Mouse (Mus musculus) testis, postnatal 10 days (tissue): ENCODE results near the gene Tgm7.
A peak's percentile ranks its signal among the peaks of the same experiment; 100 is the strongest.
"Not testable (repeated sequence)": the region's sequence is repeated elsewhere in the genome, so short reads cannot be mapped to it uniquely, and the experiment has no call there.

Source experiments
- DNase-seq: peaks from one replicate; pipeline ENCODE4 v3.0.0; 2021; ENCODE audit warnings: low spot score

The Tgm7 gene

DNA sequence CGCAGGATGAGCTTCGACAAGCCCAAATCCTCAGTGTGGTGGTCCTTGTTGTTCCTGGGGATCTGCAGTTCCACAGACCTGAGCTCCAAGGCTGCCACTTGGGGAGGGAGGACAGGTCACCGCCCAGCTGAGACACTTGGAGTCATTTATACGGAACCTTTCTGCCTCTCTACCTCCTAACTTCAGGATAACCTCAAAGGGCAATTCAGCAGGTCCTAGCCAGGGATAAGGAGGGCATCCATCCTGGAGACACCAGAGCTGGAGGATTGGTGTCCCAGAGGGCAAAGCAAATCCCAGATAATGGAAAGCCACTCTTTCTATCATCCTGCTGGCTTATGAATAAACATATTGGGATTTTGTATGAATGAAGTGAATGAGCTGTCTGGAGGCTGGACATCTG, at the start of gene Tgm7:
Gene Tgm7 (minus strand): TSS at position 101 of the 400 bp plus-strand sequence.
- DNase-seq = no peak

DNA sequence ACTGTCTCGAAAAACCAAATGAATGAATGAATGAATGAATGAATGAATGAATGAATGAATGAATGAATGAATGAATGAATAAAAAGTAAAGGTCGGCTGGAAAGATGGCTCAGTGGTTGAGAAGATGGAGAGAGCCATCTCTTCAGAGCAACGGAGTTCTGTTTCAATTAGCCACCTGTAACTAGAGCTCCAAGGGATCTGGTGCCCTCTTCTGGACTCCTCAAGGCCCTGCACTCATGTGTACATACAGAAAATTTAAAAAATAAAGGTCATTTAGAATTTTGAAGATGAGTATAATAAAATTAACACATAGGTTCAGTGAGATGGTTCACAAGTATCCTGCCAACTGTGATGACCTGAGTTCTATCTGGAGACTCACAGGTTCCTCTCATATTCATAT, 43.5 kb upstream of the Tgm7 start:
- DNase-seq = no peak

DNA sequence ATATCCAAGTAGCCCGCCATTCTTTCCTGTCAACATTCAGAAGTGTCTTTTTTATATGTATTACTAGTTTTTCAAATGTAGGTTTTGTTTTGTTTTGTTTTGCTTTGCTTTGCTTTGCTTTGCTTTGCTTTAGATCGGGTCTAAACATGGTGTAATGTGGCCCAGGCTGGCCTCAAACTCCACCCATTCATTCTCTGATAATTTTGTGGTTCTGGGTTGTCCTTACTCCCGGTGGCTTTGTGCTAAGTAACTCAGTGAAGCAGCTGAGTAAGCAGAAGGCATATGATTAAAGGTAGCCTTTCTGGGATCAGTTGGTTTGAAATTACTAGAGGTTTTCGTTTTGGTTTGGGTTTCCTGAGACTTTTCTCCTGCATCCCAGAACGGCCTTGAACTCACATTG, 40.1 kb upstream of the Tgm7 start:
- DNase-seq = no peak

DNA sequence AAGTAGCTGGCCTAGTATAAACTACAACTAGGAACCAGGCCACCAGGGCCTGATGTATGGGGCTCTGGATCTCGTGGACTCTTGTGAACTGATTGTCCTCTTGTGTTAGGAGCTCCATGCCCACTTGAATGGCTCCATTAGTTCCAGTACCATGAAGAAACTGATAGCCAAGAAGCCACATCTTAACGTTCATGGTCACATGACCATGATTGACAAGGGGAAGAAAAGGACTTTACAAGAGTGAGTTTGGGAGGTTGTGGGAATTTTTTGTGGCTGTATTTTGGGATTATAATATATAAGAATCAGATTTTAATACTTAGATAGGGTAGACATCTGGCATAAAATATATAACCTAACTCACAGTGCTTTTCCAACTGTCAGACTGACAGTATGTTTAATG, 32.8 kb upstream of the Tgm7 start:
- no peak for DNase-seq

DNA sequence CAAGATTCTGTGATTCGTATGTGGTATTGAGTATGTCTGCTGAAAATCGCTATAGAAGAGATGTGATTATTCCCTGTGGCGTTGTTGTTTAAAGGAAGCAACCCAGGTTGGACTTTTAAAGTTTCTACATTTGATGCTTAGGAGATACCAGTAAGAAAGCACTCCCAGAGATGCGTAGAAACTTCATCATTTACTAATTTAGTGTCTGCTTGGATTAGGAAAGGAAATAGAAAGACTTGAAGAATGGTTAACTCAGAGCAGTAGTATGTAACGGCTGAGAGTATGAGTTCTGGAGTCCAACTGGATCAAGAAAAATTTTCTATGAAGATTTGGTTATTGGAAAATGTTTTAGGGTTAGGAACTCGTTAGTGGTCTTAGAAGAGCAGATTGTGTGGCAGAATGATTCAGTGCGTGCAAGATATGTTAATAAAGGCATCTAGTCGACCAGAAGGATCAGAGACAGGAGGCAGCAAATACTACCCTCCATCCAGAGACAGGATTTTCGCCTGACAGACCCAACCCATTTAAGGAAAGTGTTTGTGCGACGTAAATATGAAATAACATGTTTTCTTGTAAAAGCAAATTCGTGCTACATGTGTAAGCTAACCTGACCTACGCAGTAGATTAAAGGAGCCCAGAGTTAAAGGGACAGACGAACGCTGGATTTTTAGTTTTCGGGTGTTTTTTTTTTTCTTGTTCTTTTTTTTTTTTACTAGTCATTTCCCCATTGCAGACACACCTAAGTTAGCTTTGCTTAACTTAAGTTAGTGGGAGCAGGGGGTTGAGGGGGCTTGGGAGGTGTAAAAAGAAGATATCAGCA, 31.8 kb upstream of the Tgm7 start:
- DNase-seq = no peak

DNA sequence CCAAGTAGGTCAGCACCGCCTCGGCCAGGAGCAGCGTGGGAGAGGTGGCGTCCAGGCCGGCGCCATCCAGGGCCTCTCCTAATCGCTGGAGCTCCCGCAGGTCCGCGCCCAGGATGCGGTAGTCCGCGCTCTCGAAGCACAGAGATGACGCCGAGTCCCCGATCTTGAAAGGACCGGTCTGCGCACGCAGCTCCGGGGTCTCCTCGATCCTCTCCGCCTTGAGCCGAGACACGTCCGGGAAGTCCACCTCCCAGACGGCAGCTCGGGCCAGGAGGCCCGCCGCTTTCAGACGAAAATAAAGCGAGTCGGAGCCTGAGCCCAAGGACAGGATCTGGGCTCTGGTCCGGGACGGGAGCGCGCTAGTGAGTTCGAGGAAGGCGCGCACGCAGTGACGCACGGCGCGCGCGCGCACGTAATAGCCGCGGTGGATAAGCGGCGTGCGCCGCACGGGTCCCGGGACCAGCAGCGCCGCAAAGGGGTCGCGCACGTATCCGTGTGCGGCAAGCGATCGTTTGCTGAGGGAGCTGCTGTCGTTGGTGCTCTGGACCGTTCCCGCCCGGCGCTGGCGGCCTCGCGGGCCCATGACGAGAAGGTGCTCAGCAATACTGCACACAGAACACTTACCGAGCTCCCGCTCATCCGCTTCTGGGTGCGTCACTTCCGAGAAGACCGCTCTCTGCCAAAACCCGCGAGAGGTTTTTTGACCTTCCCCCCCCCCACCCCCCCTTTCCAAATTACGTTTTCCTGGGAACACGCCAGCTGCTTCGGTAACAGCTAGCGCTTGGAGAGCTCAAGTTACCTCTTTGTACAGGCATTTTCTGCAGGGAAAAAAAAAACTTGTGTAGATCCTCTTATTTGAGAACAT, 30.7 kb upstream of the Tgm7 start, which contains the start of the genes Adal and Lcmt2:
Gene Adal (plus strand): TSS at position 411 of the 865 bp plus-strand sequence.
Gene Lcmt2 (minus strand): TSS at position 636 of the 865 bp plus-strand sequence.
- DNase-seq = peak; percentile 93

DNA sequence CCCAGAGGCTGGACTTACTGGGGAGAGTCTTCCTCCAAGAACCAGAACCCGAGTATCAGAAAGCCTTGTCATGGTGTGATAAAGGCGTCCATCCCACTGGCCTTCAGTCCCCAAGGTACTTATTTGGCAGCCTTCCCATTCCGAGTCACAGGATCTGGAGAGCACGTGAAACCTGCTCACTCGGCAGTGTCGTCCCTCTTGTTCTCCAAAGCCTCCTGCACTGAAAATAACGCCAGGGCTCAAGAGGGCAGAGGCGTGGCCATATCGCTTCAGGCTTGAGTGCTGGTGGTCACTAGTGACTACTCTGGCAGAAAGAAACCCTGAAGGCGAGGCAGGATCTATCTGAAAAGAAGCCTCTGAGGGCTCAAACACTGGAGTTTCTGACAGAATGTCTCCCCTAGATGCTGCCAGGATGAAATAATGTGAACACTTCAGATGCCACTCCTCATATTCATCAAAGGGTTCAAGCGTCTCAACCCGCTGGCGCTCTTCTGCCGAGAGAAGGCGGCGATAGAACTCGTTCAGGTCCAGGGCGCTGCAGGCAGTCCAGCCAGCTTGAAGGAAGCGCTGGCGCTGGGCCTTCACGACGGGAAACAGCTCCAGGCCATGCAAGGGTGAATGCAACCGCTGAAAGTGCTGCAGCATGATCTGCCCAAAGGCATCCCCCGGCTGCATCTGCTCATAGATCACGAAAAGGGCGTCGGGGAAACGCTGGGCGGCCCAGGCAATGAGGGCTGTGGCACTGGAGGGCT, 29.8 kb upstream of the Tgm7 start:
- DNase-seq = peak; percentile 57

DNA sequence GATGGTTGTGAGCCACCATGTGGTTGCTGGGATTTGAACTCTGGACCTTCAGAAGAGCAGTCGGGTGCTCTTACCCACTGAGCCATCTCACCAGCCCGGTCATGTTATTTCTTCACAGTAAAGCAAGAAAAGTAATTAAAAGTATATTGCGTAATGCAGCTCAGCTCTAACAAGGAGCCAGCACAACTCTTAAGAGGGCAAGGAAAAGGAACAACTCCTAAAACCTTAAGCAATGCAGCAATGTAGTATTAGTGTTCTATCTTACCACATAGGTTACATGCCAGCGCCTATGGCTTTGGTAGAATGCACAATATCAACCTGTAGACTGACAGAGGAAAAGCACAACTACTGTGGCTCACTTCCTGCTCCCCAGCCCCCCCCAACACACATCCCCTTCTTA, 27.8 kb upstream of the Tgm7 start:
- DNase-seq = no peak

DNA sequence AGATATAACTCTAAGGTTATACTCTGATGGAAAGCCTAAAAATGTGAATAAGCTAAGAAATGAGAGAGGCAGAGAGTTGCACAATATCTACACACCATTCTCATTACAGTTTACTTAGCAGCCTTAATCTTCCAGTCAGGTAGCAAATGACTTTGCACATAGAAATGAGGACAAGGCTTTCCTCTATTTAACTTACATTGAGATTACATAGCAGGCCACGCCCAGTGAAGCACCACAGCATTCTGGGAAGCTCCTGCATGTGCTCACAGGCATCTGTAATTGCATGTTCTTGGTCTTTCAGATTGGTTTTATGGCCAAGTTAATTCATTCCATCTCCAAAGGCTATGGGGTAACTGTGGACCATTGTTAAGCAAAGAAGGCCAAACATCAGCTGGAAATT, 23.2 kb upstream of the Tgm7 start:
- no peak for DNase-seq

DNA sequence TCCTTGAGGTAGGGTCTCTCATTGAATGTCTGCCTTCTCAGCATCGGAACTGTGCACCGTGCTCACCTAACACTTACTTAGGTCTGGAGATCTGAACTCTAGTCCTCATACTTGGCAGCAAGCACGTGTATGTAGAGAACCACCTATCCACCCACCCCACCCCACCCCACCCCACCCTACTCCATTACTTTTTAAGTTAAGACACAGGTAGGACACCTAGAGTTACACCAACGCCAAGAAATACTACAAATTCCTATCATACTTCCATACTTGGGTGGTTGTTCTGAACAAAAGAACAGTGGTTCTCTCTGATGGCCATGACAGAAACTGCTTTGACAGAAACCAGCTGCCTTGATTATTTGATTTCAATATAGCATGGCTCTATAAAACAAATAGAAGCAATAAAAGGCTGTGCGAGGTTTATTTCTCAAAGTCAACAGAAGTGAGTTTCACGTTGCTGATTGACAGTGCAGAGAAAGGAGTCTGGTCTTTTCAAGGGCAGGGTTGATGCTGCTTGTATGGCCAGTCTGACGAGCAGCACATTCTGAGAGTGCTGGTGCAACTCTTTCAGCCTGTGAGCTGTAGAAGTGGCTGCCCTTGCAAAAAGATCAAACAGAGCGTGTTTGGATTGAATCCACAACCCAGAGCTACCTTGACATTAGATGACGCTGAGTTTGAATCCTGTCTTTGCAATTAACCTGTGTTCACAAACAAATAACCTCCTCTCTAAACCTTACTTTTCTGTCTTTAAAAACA, 19.4 kb upstream of the Tgm7 start:
- no peak for DNase-seq

DNA sequence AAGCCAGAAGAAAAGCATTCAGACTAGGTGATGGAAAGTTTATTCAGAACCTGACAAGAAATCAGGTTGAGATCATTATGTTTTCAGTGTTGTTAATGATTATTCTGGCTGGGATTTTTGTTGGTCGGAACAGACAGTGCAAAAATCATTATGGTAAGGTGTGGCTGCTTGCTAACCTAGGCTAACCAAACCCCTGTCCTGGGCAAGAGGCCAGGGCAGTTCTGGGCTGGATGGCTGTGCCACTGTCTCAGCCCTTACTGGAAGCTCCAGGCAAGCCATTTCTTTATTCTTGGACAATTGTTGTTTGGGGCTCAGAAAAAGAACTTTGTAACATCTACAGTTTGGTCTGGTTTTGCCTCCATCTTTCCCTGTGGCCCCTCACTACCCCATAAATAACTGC, 17.9 kb upstream of the Tgm7 start:
- no peak for DNase-seq

DNA sequence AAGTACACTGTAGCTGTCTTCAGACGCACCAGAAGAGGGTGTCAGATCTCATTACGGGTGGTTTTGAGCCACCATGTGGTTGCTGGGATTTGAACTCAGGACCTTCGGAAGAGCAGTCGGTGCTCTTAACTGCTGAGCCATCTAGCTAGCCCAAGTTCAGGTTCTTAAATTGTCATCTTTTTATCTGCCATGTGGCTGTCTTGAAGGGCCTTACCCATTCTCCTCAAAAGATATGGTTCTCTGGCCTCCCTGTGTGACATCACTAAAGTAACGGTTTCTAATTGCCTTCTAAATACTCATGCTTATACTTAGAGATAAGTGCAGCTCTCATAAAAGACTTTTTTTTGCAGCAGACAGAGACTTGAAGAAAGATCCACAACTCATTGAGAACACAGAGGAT, 16.7 kb upstream of the Tgm7 start:
- DNase-seq = not testable (repeated sequence)

DNA sequence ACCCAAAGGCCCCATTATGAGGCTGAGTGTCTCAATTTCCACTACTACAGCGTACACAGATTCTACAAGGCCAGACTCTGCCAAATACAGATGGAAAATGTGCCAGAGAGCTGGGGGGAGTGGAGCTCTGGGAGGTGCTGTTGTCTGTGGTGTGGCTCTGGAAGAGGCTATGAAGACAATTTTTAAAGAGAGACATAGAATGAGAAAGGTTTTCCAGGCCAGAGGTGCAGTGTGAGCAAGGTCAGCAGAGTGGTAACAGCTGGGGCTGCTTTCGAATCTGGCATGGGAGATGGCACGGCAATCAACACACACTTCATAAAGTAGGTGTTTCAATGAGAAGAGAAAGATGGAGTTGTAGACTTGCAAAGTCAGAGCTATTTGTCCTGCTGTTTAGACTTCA, 9.7 kb upstream of the Tgm7 start:
- no peak for DNase-seq

DNA sequence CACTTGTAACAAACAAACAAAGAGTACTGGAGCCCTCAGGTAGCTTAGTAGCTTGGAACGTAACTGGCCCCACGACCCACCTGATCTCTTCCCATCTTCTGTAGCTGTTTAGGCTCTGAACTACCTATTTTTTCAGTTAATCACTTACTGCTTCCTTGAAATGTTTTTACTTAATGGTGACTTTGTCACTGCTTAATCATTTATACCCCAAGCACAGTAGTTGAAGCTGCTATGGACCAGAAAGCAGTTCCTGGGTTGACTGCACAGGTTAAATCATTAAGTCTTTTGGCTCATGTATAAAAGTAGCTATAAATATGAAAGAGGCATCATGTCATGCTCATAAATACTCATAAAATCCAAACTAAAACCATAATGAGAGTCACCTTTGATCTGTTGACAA, 5.8 kb upstream of the Tgm7 start:
- no peak for DNase-seq

DNA sequence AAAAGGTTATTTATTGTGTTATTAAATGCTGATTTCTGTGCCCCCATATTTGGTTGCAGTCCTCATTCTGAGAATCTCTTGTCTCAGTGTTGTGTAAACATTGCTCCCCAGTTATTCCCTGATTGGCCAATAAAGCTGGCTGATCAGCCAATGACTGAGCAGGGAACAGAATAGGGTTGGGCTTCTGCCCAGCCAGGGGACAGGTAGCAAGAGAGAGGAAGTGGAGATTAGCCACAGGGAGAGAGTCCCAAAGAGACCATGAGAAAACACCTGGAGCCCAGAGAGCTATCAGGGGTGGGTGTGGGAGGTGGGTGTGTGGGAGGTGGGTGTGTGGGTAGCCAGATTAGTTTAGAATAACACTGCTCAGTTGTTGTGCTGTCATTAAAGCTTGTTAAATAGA, 3.7 kb downstream of the Tgm7 start:
- DNase-seq = no peak

DNA sequence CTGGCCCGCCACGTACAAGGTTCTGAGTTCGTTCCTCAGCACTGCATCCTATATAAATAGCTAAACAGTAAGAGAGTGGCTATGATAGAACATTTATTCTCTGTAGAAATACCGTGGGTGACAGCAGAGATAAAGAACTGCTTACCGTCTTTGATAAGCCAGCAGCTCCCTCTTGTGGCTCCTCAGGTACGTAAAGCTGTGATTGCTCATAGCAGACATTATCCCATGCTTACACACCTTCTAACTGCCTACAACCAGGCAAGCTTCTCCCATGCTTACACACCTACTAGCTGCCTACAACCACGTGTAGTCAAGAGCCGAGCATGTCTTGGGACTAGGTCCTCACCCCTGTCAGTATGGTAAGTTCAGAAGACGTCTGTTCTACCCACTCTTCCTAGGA, 7.5 kb downstream of the Tgm7 start:
- DNase-seq = peak; percentile 74

DNA sequence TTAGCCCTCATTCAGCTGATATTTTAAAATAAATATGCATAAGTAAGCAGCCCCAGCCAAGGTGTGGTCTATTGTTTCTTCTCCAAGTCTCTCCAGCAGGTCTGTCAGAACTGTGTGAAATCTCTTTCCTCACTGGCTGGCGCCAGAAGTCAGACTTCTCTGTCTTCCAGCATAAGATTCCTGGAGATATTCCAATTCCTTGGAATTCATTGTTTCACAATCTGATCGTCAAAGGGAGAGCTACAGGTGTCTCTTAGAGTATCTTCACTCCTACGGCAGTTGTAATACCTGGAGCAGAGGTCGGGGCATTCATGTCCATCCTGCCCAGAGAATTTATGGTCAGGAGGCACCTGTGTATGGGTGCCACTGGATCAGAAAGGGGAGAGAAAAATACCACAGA, 19.8 kb downstream of the Tgm7 start:
- DNase-seq = no peak

DNA sequence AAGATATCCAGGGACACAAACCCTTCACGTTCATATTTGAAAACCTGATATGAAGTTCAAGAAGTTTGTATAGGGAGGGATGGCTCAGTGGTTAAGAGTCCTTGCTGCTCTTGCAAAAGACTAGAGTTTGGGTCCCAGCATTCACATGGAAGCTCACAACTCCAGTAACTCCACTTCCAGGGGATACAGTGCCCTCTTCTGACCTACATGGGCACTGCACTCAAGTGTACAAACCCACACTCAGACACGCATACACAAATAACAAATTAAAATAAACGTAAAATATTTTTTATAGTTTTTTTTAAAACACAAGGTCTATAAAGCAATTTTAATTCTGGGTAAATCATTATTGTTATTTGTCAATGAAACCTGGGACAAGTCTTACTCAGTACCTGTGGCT, 21.1 kb downstream of the Tgm7 start:
- DNase-seq = no peak

DNA sequence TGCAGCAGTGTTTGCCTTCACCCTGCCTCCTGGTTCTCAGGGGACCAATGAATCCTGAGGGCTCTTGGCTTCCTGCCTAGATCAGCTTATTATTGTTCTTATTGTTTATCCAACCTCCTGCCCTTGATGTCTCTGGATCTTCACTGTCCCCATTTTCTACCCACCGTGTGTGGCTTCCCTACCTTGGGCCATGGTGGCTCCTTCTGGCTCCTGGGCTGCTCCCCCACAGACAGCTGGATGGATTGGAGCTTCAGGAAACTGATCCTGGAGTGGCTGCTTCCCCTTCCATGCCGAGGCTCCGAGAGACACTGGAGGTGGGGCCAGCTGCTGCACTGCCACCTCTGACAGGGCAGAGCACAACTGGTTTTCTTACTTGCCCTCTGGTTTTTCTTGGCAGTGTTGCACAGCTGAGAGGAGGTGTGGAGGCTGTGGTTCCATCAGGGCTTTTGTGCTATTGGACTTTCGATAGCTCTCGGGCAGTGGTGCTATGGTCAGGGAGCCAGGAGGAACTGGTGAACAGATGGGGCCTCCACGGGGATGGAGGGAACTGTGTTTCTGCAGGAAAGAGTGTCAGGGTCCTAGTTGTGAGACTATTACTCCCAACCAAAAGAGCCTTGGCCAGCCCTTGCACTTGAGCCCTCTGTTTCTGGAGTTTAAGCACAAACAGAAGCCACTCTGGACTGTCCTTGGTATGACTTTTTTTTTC, 24.0 kb downstream of the Tgm7 start, which contains the start of gene Tgm5:
Gene Tgm5 (minus strand): TSS at position 362 of the 706 bp plus-strand sequence.
- peak; percentile 34 for DNase-seq

DNA sequence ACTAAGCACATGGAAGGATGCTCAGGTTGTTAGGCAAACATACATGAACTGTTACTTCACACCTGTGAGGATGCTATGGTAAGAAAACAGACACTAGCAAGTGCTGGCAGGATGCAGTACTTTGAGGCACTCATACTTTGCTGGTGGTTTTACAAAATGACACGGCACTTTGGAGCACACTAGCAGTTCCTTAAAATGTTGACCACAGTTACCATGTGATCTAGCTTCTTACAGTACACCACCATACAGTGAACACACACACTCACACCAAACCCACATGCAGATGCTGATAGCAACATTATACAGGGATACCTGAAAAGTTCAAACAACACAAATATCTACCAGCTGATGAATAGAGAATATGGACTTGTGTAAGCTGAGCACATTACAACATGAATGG, 27.0 kb downstream of the Tgm7 start:
- DNase-seq = no peak

DNA sequence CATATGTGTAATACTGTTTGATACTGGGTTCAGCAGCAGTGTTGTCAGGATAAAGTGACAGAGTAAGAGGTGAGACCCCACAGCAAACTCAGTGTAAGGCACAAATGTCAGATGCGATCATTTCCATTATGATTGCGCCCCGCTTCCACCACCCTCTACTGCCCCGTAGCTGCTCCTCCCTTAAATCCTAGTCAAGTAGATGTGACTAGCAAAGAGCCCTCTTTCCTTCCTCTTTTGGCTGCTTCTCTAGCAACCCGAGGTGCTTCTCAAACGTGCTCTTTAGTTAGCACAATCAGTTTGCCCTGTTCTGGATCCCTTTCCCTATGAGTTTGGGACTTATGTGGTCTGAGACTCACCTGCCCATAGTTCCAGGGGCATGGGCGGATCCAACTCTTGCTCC, 34.8 kb downstream of the Tgm7 start:
- DNase-seq = no peak
